Mouse (Mus musculus): Measurements from ENCODE around the gene Sf1.

Gene Sf1

DNA sequence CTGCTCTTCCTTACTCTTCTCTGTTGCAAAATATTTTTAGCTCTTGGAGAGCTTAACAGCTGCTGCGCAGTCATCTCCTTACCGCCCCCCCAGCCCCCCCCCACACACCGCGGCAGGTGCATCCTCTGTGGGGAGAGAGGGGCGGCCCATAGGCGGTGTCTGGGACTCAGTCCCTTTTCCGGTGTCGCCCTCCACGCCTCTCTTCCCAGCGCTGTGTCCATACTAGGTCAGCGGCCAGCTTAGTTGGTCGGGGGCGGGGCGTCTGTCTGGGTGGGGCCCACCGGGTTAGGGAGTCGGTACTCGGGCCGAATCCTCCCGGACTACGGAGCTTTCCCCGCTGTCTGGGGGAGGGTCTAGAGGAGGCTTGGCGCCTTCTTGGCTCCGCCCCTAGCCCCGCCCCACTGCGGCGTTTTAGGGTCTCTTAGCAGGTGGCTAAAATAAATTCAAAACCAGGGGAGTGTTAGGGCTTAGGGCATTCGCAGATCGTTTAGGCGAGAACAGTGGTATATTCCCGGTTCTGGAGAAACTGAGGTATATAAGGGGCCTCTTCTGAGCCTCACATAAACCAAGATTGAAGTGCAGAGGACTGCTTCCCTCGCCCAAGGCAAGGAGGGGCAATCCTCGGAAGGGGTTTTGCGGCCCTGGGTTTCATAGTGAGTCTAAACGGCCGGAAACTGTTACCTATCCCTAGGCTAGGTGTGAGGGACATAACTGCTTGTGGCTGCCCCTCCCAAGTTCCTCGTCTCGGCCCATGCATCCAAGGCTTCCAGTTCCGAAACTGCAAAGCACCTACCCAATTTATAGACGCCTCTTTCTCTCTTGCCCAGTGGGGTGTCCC, 35.2 kb downstream of the Sf1 start:
- peak; percentile 81 for DNase-seq (ENCODE audit: low read depth, low spot score)

DNA sequence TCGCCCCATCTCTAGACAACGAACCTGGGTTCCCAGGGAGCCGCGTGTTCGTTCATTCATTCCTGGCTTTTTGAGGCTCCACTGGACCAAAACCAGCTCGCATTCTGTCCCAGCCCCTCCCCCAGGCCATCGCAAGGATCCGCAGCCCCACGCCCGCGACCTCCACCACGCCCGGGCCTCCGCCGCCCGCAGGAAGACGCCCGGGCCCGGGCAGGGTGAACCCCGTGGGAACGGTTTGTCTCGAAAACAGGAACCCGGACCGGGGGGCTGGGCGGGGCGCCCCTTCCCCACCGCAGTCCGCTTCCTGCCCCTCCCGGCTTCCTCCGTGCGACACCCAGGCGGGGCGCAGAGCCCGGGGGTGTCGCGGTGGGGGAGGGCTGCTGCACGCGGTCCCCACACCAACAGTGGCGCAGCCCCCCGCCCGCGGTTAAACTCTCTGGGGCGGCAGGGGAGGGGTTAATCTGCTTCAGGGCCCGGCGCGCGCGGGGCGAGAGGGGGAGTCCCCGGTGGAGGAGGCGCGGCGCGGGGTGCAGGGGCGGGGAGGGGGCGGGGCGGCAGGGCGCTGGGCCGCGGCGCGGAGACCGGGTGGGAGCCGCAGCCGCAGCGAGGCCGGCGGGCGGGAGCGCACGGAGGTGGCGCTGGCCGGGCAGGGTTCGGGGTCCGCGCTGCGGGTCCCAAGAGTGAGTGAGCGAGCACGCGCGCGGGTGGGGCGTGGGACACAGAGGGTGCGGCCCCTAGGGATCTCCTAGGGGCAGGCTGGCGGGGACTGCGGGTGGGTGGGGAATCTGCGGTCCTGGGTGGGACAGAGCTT, 36.0 kb downstream of the Sf1 start, which contains the start of gene Rasgrp2:
Gene Rasgrp2 (plus strand): TSS at position 56 of the 811 bp plus-strand sequence.
- peak; percentile 93 for DNase-seq (ENCODE audit: low read depth, low spot score)

DNA sequence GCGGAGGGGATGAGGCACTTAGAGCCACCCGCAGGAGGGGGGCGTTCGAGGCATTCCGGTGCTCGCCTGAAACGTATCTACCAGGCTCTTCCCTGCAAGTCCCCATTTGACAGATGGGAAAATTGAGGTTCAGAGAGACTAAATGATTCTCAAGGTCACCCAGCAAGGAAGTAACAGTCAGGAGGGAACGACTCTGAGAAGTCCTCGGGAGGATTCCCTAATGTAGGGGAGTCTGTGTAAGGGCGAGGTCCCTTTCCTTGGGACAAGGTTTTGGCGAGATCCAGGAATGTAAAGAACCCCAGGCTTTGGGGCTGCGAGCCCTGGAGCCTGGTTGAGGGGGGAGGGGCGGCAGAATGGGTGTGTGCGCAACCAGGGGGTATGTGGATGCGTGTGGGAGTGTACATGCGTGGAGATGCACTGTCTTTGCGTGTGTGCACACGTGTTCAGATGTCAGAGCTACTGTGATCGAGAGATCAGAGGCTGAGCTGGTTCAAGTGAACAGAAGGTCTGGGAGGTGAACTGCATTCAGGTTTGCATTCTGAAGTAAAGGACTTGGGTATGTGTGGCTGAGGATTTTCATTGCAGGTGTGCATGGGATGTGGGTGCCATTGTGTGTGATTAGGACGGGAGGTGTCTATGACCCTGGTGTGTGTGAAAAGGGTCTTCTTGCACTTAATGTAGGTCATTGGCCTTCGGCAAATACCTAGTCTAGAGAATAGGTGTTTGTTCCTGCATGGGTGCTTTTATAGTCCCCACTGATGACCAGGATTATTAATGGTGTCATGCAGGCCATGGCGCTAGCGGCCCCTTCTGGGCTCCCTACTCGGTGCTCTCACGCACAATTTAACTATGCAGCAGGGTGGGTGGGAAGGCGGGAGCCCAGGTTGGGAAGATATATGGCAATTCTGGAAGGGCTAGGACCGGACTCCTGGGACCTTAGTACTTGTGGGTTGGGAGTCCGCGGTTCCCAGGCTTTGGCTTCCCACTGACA, 36.9 kb downstream of the Sf1 start:
- peak; percentile 86 for DNase-seq (ENCODE audit: low read depth, low spot score)

DNA sequence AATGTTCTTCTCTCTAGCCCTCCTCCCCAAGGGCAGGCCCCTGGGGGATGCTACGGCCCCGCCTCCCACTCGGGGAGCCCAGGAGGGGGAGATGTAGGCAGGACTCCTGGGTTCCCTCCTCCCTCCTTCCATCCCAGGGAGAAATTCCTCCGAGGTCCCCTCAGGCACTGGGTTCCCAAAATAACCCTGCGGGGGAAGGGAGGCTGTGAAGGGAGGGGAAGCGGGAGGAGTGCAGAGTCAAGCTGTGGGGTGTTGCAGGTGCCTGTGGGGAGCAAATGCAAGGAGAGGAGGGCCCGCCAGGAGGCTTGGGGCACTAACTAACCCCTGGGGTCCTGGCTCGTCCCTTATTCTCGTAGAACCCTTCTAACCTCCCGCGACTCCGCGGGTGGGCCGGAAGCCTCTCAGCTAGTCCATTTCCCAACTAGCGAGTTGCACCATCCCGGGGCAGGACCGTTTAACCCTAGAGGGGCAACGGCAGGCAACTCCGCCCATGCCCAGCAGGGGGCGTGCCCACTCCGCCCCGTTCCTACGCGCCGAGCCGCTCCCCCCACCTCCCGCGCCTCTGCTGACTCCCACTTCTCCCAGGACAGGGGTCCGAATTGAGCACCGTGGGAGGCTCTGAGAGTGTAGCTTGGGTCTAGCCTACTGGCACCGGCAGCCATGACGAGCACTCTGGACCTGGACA, 37.8 kb downstream of the Sf1 start:
- DNase-seq (ENCODE audit: low read depth, low spot score) = peak; percentile 88

DNA sequence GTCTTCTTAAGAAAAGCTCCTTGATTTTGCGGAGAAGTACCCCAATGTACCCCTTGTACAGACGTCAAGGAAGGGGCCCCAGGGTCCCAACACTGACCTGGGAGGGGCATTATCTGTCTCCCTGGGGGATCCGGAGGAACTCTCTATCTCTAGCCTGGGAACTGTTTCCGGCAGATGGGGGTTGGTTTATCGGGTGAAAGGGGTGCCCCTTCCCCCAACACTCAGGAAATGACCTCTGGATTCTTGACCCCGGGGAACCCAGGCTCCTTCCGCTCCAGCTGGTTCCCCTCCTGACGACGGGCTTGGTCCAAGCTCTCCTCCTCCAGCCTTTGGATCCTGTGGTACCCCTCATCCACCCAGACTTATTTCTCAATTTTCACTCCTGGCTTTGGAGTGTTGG, 38.5 kb downstream of the Sf1 start:
- DNase-seq (ENCODE audit: low read depth, low spot score) = no peak

DNA sequence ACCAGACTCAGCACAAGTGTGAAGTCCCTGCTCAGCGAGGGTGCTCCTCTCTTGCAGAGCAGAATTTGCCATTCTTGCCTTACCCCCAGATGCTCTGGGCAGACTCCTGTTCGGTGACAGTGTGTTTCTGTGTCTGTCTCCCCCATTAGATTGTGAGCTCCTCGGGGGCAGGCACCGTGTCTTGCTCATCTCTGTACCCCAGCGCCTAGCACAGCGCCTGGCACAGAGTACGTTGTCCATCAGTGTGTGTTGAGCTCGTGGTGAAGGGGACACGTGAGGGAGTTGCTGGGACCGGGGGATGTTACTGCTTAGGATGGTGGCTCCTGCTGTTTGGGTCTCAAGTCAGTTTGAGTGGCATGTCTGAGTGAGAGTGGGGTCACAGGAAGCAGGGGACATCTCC, 40.4 kb downstream of the Sf1 start:
- DNase-seq (ENCODE audit: low read depth, low spot score) = no peak

DNA sequence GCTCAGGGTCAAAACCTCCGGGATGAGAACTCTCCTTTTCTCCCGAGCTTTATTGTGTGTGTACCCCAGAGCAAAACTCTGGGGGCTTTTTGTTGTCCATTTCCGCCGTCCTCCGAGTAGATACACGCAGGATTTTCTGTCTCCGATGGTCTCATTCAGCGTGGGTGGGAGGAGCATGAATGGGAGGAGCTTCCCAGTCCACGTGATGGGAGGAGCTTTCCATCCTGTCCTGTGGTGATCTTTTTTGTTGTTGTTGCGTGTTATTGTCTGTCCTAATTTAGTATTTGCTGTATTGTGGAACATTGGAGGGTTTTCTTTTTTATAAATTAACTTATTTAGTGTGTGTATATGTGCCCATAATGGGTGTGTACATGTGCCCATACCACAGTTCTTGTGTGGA, 41.9 kb downstream of the Sf1 start:
- no peak for DNase-seq (ENCODE audit: low read depth, low spot score)

DNA sequence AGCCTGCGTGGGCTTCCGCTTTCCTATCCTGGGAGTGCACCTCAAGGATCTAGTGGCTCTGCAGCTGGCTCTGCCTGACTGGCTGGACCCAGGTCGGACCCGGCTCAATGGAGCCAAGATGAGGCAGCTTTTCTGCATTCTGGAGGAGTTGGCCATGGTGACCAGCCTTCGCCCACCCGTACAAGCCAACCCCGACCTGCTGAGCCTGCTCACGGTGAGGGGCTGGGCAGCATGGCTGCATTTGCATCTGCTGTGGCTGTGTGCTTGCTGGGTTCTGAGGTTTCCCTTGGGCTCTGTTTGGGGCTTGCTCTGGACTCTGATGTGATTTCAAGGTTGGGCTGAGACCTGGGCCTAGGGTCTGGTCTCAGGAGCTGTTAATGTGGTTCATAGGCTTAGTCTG, 43.6 kb downstream of the Sf1 start:
- DNase-seq (ENCODE audit: low read depth, low spot score) = no peak

DNA sequence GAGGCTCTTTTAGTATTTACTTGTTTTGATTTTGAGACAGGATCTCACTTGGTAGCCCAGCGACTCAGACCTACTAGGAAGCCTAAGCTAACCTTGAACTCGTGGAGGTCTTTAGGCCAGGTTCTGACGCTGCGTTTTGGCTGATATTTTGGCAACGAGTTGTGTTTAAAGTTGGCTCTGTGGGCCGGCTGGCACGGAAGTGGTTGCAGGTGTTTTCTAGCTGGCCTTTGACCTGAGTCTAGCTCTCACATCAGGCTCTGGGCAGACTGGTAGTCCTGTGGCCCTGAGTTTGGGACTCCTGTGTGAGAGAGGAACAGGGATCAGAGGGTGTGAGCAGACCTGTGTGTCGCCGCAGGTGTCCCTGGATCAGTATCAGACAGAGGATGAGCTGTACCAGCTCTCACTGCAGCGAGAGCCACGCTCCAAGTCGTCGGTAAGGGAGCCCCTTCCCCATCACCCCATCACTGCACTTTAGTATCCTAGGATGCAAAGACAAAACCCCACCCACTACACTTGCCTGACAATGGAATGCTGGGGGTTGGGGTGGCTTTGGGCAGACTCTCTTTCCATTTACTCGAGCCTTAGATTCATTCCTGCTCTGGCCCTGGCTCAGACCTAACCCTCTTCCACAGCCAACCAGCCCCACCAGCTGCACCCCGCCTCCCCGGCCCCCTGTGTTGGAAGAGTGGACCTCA, 44.5 kb downstream of the Sf1 start:
- DNase-seq (ENCODE audit: low read depth, low spot score) = no peak

DNA sequence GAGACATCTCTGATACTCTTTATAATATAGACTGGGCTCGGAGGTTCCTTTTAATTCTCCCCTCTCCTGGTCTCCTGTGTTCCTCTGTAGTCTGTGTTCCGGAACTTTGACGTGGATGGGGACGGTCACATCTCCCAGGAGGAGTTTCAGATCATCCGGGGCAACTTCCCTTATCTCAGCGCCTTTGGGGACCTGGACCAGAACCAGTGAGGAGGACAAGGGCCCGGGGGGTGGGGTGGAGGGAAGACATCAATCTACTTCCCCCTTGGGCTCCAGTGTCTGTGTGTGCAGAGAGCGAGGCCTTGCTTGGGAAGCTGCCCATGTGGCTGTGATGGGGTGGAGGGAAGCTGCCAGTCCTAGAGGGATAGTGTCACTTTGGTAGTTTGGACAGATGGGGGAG, 45.3 kb downstream of the Sf1 start:
- DNase-seq (ENCODE audit: low read depth, low spot score) = no peak

DNA sequence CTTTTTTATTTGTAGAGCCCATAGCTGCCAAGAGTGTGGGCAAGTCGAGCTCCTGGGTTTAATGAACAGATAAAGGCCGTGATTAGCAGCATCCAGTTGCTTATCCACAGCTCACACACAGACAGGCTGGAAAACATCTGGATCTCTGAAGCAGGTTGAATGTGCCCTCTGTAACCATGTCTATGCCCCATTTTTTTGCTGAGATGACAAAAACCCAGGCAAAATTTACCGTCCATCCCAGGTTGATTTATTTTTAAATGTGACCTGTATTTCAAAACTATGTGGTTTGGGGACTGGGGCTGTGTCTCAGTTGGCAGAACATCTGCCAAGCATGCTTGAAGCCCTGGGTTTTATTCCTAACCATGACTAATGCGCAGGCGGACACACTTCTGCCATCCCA, 45.7 kb downstream of the Sf1 start:
- no peak for DNase-seq (ENCODE audit: low read depth, low spot score)

DNA sequence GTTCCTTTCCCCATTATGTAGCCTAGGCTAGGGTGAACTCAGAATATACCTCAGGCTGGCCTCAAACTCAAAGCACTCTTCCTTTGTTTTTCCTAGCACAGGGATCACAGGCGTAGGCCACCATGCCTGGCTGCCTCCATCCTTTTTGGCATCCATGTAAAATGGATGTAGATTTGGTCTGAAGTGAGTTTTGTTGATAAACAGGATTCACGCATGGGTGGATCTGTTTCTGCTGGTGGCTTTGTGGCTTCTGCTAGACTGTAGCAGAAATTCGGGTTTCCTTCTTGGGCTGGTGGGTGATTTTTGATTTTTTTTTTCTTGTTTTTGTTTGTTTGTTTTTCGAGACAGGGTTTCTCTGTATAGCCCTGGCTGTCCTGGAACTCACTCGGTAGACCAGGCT, 46.4 kb downstream of the Sf1 start:
- DNase-seq (ENCODE audit: low read depth, low spot score) = no peak

DNA sequence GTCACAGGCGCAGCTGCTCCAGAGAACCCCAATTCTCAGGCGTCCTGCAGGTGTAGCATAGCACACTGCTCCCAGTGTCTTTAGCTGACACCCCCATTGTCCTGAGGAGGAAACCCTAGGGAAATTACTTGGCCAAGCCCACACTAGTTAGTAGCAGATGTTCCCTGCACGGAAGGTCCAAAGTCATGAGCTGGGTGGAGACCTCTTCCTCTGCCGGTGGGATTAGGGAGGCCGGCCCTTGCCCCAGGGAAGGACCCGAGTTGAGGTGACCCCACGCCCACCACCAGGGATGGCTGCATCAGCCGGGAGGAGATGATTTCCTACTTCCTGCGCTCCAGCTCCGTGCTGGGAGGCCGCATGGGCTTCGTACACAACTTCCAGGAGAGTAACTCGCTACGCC, 49.3 kb downstream of the Sf1 start:
- DNase-seq (ENCODE audit: low read depth, low spot score) = no peak

DNA sequence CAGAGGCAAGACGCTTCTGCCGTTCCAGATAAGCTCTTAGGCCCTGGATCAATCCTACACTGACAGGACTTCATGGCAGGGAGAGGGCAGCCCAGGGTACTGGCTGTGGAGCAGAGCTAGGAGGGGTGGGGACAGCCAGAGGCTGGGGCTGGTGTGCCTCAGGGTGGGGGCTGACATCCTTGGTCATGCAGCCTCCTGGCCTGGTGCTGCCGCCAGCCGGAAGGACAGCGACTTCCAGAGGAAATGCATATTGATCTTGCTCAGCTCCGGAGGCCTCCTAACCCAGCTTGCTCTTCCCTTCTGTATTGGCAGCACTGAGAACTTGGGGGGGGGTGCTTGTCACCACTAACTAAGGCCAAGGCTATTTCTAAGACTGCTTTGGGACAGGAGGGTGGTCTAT, 52.0 kb downstream of the Sf1 start:
- DNase-seq (ENCODE audit: low read depth, low spot score) = no peak

DNA sequence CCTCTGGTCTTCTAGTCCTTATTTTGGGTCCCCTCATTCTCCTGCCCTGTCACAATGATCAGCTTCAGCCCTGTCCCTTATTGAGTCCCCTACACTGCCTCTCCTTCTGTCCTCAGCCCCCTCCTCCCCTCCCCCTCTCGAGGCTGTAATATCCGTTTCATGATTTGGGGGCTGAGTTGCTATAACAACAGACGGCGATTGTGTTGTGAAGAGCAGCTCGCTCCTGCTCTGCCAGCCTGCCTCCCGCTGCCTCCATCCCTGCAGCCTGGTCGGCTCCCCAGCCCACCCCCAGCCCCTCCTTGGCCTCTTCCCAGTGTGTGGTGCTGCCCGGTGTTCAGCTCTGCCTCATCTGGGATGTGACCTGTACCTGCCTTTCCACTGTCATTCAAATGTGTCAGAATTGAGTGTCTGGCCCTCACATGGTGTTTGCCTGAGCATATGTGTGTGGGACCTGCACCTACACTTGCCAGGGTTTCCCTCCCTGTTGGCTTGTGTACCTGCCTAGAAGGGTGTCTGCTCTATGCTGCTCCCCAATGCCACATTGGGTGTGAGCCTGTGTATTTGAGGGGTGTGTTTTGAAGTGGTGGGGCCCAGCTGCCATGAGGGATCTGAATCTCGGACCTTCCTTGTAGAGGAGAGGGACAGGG, 52.8 kb downstream of the Sf1 start:
- DNase-seq (ENCODE audit: low read depth, low spot score) = no peak

DNA sequence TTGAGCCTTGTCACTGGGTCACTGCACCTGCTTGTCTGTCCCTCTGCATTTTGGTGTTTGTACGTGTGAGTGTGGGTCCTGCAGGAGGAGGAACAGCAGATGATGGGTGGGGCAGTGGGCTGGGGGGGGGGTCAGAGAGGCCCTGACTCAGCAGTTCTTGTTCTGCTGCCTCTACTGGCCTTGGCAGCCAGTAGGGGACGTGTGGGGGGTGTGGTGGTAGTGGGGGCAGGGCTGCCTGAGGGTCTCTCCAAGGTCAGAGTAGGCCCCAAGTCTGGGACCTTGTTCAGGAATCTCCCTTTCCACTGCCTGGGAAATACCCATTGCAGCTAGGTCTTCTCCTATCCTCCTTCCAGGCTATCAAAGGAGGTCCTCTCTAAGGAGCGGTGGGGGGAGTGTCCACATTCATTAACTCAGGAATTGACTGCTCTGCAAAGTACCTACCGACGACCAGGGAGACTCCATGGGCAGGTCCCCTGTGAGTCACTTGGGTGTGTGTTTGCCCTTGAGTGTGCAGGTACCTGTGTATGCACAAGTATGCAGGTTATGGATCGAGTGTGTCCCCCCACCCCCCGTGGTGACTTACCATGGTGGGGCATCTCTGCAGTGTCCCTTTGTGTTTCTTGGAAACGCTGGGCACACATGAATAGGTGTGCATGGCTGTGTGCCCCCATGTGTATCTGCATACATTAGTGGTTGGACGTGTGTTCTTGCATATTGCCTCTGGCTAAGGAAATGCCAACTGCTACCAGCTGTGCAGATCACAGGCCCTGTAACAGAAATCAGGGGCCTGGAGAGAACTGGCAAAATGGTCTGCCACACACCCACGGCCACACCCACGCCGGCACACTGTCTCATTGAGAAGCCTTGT, 53.6 kb downstream of the Sf1 start:
- no peak for DNase-seq (ENCODE audit: low read depth, low spot score)

DNA sequence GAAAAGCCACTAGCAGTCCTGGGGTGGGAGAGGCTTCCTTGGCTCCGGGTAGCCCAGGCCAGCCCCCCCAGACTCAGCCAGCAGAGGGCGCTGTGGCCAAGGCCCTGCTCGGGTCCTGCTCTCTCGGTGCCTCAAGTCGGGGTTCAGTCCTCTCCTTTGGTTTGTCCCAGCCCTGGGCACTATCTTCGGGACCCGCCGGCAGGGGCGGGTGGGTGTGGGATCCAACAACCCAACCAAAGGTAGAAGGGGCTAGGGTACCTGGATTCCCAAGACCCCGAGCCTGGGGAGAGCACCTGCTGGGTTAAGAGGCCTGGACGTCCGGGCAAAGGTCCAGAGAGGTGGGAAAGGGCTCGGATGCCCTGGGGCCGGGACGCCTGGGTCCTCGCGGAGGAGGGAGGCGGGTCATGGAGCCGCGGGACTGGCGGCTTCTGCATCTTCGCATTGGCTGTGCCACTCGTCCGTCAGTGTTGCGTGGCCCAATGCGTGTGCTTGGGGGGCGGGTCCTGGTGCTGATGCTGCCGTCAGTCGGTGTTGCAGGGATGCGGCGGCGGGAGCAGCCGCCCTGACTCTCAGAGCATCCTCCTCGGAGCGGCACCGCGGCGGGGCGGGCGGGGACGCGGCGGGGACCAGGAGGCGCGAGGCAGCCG, 54.9 kb downstream of the Sf1 start, which contains the start of gene Nrxn2:
Gene Nrxn2 (plus strand): TSS at position 499 of the 647 bp plus-strand sequence.
- peak; percentile 97 for DNase-seq (ENCODE audit: low read depth, low spot score)

DNA sequence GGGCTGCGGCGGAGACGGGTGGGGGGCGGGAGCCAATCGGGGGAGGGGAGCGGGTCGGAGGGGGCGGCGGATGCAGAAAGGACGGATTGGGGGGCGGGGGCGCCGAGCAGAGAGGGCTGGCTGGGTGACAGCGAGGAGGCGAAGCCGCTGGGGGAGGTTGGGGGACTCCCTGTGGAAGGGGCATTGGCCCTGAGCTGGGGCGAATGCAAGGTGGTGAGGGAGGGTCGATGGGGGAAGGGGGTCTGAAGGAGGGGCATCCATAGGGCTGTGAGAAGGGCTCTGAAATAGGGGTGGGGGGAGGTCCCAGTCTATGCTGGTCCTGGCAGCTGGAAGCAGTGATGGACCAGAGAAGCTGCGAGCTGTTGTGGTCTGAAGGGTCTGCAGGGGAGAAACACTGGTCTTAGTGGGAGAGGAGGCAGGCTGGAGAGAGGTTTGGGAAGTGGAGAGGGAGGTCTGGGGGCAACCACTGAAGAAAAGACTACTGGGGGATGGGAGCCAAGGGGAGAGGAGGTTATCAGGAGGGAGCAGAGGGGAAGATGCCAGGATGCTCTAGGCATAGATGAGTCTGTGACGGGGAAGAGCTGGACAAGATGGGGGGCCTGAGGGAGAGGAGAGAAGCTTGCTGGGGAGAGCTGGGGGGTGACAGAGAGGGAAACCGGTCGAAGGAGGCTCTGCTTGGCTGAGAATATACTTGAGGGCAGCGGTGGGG, 55.6 kb downstream of the Sf1 start:
- DNase-seq (ENCODE audit: low read depth, low spot score) = no peak
